Mouse (Mus musculus) myocyte (in vitro differentiated cells): Measurements from ENCODE around the gene Ccnyl1. TPM values are rescaled to one million over a fixed set of nuclear protein-coding genes. Genes with fewer than 3 reads are reported as not detected.

Experiments used
- H3K27me3 ChIP-seq: one replicate; pipeline ENCODE4 v1.6.1; 2011; ENCODE audit not compliant: control insufficient read depth, insufficient read depth, insufficient read length
- H3K36me3 ChIP-seq: one replicate; pipeline ENCODE4 v1.6.1; 2011; ENCODE audit not compliant: control insufficient read depth, insufficient read depth
- H3K4me2 ChIP-seq: one replicate; pipeline ENCODE4 v1.6.1; 2011; ENCODE audit warnings: low read depth, control low read depth
- H3K4me3 ChIP-seq: one replicate; pipeline ENCODE4 v1.5.1; 2011; ENCODE audit warnings: mild to moderate bottlenecking, control low read depth, moderate library complexity
- H3K79me2 ChIP-seq: one replicate; pipeline ENCODE4 v1.6.1; 2011; ENCODE audit not compliant: control insufficient read depth, insufficient read depth
- H3ac ChIP-seq: one replicate; pipeline ENCODE4 v1.6.1; 2011; ENCODE audit not compliant: control insufficient read depth, insufficient read length
- CEBPB ChIP-seq: IDR thresholded peaks from 2 replicates; pipeline ENCODE4 v1.6.1; 2011; ENCODE audit warnings: mild to moderate bottlenecking, moderate library complexity; ENCODE audit not compliant: poor library complexity, insufficient read depth, severe bottlenecking
- E2F4 ChIP-seq: IDR thresholded peaks from one replicate; pipeline ENCODE4 v1.6.1; 2011; ENCODE audit warnings: mild to moderate bottlenecking, control low read depth, moderate library complexity; ENCODE audit not compliant: insufficient read depth
- MAX ChIP-seq: IDR thresholded peaks from one replicate; pipeline ENCODE4 v1.6.1; 2011; ENCODE audit warnings: low read depth, mild to moderate bottlenecking, control low read depth
- MYOD1 ChIP-seq, 3 experiments: IDR thresholded peaks; one replicate each; pipeline ENCODE4 v1.6.1; 2011; ENCODE audit warnings: control low read depth in 2 of 3, low read depth in 2 of 3, mild to moderate bottlenecking in 2 of 3, moderate library complexity in 1 of 3; ENCODE audit not compliant: insufficient read length in 2 of 3, control insufficient read depth in 1 of 3
- MYOG ChIP-seq, 3 experiments: IDR thresholded peaks; one replicate each; pipeline ENCODE4 v1.6.1; 2011; ENCODE audit warnings: control low read depth in 2 of 3, low read depth in 2 of 3, mild to moderate bottlenecking in 2 of 3; ENCODE audit not compliant: insufficient read length in 2 of 3, control insufficient read depth in 1 of 3, insufficient read depth in 1 of 3
- POLR2A ChIP-seq: IDR thresholded peaks from one replicate; pipeline ENCODE4 v1.6.1; 2011; ENCODE audit warnings: low read depth, mild to moderate bottlenecking, control low read depth, moderate library complexity; ENCODE audit not compliant: insufficient read length
- POLR2AphosphoS2 ChIP-seq: IDR thresholded peaks from one replicate; pipeline ENCODE4 v1.6.1; 2011; ENCODE audit warnings: low read depth, control low read depth; ENCODE audit not compliant: insufficient read length
- REST ChIP-seq: IDR thresholded peaks from one replicate; pipeline ENCODE4 v1.6.1; 2011; ENCODE audit warnings: mild to moderate bottlenecking, control low read depth, moderate library complexity; ENCODE audit not compliant: insufficient read depth, insufficient read length
- SRF ChIP-seq: IDR thresholded peaks from one replicate; pipeline ENCODE4 v1.6.1; 2011; ENCODE audit warnings: low read depth; ENCODE audit not compliant: control insufficient read depth, insufficient read length
- TCF12 ChIP-seq: IDR thresholded peaks from one replicate; pipeline ENCODE4 v1.6.1; 2011; ENCODE audit warnings: mild to moderate bottlenecking, control low read depth; ENCODE audit not compliant: poor library complexity, insufficient read depth, severe bottlenecking
- TCF3 ChIP-seq: IDR thresholded peaks from one replicate; pipeline ENCODE4 v1.6.1; 2011; ENCODE audit warnings: low read depth, control low read depth; ENCODE audit not compliant: insufficient read length
- USF1 ChIP-seq: IDR thresholded peaks from one replicate; pipeline ENCODE4 v1.6.1; 2011; ENCODE audit warnings: low read depth, mild to moderate bottlenecking, control low read depth, moderate library complexity
- polyA plus RNA-seq: library from polyadenylated mRNA; unstranded; fragments of >200 nt; fragmentation: generic; extraction: Trizol; gene quantifications from one replicate; pipeline ENCODE4 v1.2.1, GENCODE M21; 2012; ENCODE audit warnings: missing spikeins

The Ccnyl1 gene
- polyA plus RNA-seq, 1 experiment = 16.0 TPM

DNA sequence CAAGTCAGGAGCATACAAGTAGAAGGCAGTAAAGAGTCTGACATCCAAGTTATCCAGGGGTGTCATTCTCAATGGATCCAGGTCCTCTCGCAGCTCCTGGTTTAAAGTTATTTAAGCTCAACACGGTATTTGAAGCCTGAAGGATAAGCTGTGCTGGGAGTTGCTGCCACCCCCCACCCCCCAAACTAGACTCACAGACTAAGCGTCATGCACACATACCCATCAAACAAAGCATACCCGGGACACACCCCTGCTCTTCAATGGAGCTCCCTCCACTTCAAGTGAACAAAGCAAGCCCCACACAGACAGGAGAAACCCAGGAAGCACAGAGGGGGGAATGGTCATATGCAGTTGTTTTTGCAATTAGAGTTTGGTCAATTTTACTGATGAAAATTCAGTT is 39.8 kb downstream of the Ccnyl1 start:
- Histone ChIP-seq H3ac (no peak overlapping the region), H3K27me3 (no peaks in the 10 kb centered on the region), H3K4me2 (no peak overlapping the region), H3K79me2 (no peaks in the 10 kb centered on the region), H3K36me3 (no peaks in the 10 kb centered on the region), H3K4me3 (no peak overlapping the region)
- TF ChIP-seq POLR2A (no peak), E2F4 (no peak), REST (no peak), MAX (no peak), TCF3 (no peak), MYOG (IDR thresholded peaks at IDR 0.05; ENCODE audit: control insufficient read depth in 1 of 3, insufficient read depth in 1 of 3, insufficient read length in 2 of 3, low read depth in 2 of 3) (no peak), USF1 (no peak), CEBPB (no peak), SRF (no peak), MYOD1 (IDR thresholded peaks at IDR 0.05; ENCODE audit: control insufficient read depth in 1 of 3, insufficient read length in 2 of 3, low read depth in 2 of 3) (no peak)

DNA sequence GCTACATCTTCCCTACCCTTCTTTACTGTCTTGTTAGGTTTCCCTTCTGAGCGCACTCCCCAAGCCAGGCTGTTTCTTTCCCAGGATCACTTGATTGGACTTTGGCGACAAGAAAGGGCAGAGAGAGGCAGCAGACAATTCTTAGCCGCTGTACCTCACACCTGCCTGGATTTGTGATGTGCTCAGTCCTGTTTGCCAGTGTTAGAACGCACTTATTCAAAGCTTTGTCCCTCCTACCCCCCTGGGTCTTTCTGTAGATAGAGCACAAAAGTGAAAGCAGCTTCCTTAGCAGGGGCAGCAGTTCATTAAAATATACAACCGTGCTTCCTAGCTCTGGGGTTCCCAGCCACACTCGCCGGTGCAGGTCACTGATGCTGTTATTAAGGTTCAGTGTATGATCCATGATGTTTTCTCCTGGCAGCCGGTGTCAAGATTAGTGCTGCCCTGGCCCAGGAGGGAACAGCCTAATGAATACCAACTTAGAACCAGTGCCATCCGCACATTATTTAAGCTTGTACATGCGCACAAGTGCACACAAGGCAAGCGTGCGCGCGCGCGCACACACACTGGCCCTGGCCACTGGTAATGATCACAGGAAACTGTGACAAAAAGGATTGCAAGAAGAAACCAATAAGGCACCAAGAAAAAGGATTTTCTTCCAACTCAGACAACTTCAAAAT is 41.2 kb downstream of the Ccnyl1 start:
- Histone ChIP-seq H3K4me2 (no peak overlapping the region), H3K4me3 (no peak overlapping the region), H3ac (no peak overlapping the region), H3K27me3 (no peaks in the 10 kb centered on the region), H3K36me3 (no peaks in the 10 kb centered on the region), H3K79me2 (no peaks in the 10 kb centered on the region)
- no peak for TF ChIP-seq USF1
- TF ChIP-seq MYOG (IDR thresholded peaks at IDR 0.05; ENCODE audit: control insufficient read depth in 1 of 3, insufficient read depth in 1 of 3, insufficient read length in 2 of 3, low read depth in 2 of 3) = no peak
- no peak for TF ChIP-seq TCF12
- TF ChIP-seq E2F4 = no peak
- TF ChIP-seq TCF3 = no peak
- TF ChIP-seq SRF = no peak
- no peak for TF ChIP-seq MYOD1 (IDR thresholded peaks at IDR 0.05; ENCODE audit: control insufficient read depth in 1 of 3, insufficient read length in 2 of 3, low read depth in 2 of 3)
- no peak for TF ChIP-seq REST
- no peak for TF ChIP-seq POLR2AphosphoS2
- TF ChIP-seq CEBPB = no peak
- no peak for TF ChIP-seq MAX
- TF ChIP-seq POLR2A = no peak

DNA sequence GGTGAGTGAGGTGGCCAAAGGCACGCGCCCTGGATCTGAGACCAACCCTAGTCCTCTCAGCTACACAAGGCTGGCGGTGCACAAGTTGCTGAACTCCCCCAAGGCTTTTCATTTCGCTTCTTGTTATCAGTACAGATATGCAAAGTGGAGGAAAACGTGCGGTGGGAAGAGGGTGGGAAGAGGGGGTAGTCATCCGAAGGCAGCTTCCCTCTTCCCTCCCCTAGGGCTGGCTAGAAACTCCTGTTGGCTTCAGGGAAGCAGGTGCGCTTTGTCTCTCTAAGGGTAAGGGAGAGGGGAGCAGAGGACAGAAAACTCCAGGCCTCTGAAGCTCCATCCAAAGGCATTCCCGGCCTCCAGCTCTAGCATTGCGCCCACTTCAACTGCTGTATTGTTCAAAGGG is 41.9 kb downstream of the Ccnyl1 start:
- H3K79me2 ChIP-seq = no peaks in the 10 kb centered on the region
- no peaks in the 10 kb centered on the region for H3K27me3 ChIP-seq
- no peak overlapping the region for H3K4me3 ChIP-seq
- no peak for TF ChIP-seq E2F4
- no peak for TF ChIP-seq MYOG (IDR thresholded peaks at IDR 0.05; ENCODE audit: control insufficient read depth in 1 of 3, insufficient read depth in 1 of 3, insufficient read length in 2 of 3, low read depth in 2 of 3)
- TF ChIP-seq MAX = no peak
- no peak for TF ChIP-seq CEBPB
- TF ChIP-seq TCF3 = no peak
- H3K36me3 ChIP-seq = no peaks in the 10 kb centered on the region
- H3ac ChIP-seq = no peak overlapping the region
- no peak overlapping the region for H3K4me2 ChIP-seq

DNA sequence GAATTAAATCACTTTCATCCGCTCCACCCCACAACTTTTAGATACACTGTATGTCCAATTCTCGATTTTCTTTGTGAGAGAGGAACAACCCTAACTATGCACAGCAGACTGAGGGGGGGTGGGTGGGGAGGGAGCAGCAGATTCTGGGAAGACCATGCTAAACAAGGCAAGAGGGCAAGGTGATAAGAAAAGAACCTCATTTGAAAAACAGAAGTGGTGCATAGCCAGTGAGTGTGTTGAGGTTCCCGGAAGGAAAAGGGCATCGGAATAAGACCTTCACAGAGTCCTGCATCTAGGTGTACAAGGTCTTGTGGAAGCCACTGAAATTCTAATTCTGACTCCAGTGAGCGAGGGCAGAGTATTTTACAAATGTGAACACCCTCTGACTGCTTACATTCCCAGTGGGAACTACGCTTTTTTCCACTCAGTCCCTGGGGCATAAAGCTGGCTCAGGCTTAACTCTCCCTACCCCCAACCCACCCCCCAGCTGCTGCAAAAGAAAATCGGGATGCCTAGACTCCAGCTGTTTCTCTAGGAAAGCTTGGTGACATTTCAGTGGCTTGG is 42.5 kb downstream of the Ccnyl1 start:
- Histone ChIP-seq H3K79me2 (no peaks in the 10 kb centered on the region), H3K4me3 (no peak overlapping the region), H3K36me3 (no peaks in the 10 kb centered on the region), H3K27me3 (no peaks in the 10 kb centered on the region), H3ac (no peak overlapping the region), H3K4me2 (no peak overlapping the region)
- no peak for TF ChIP-seq REST
- no peak for TF ChIP-seq POLR2A
- no peak for TF ChIP-seq SRF
- no peak for TF ChIP-seq TCF12
- no peak for TF ChIP-seq USF1
- no peak for TF ChIP-seq CEBPB
- TF ChIP-seq POLR2AphosphoS2 = no peak
- no peak for TF ChIP-seq MAX
- TF ChIP-seq E2F4 = no peak
- no peak for TF ChIP-seq TCF3
- no peak for TF ChIP-seq MYOG (IDR thresholded peaks at IDR 0.05; ENCODE audit: control insufficient read depth in 1 of 3, insufficient read depth in 1 of 3, insufficient read length in 2 of 3, low read depth in 2 of 3)
- no peak for TF ChIP-seq MYOD1 (IDR thresholded peaks at IDR 0.05; ENCODE audit: control insufficient read depth in 1 of 3, insufficient read length in 2 of 3, low read depth in 2 of 3)
